Mouse (Mus musculus) urinary bladder, postnatal 4 days (tissue): ENCODE measurements at regions not wholly inside any gene's neighbourhood (a gene's known extent, or its start where the extent isn't known, plus 50 kb on each side); places are given as distances from the start of the nearest gene placed in this dataset.

Experiments
- DNase-seq, 2 experiments: peaks; one replicate each; pipeline ENCODE4 v3.0.0; 2021 to 2022; ENCODE audit warnings: low spot score in 2 of 2

DNA sequence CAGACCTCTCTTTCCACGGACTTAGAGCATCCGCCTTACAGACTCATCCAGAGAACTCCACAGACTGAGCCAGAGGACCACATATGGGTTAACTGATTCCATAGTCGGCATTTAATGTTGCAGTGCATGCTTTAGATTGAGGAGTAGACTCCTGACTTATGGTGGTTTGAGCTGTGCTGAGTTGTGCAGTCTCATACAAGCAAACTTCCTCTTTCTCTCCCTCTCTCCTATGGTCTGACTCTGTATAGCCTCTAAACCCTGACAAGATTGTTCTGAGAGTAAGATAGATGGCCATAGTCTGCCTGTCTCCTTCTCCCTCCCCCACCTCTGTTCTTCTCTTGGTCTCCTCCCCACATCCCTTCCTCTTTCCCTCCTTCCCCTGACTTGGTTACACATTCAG, 616.0 kb downstream of the Ryr2 start:
- DNase-seq, result no peak

GRCm38 (mm10) chr13:11483142-11483541, 623.6 kb downstream of the Ryr2 start:
- no peak for DNase-seq

GRCm38 (mm10) chr13:11482701-11483100, 624.0 kb downstream of the Ryr2 start:
- no peak for DNase-seq

DNA sequence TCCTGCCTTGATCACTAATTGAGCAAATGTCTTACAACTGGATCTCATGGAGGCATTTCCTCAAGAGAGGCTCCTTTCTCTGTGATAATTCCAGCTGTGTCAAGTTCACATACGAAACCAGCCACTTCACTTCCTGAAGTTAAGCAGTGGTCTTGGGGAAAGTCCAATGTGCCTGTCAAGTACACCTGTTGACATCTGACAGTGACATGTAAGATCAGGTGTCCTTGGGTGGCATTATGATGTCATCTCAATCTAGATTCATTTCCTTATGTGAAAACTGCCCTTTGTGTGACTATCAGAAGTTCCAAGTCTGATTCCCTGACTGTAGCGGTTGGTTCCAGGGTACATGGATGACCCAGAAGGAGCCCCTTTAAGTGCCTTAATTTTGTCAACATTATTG, 646.5 kb downstream of the Ryr2 start:
- DNase-seq, result no peak

DNA sequence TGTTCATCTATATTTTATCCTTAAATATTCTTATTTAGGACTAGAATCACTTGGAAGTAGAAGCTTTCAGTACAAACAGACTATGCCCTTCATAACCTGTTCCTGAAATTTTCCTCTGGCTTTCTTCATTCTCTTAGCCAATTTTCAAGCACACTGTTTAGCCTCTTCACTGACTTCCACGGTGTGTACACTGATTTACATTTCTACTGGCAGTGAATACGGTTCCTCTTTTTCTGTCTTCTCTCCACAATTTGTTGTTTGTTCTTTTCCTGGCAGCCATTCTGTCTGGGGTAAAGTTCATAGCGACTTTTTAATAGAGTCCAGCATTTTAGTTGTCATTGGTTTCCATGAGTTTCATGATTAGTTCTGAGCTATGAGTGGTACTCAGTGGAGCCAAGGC, 651.6 kb downstream of the Ryr2 start:
- DNase-seq, result no peak

GRCm38 (mm10) chr13:11452448-11452847, 654.3 kb downstream of the Ryr2 start:
- no peak for DNase-seq

- no peak for DNase-seq
Observed at GRCm38 (mm10) chr13:11432465-11433339, 674.0 kb downstream of the Ryr2 start.

DNA sequence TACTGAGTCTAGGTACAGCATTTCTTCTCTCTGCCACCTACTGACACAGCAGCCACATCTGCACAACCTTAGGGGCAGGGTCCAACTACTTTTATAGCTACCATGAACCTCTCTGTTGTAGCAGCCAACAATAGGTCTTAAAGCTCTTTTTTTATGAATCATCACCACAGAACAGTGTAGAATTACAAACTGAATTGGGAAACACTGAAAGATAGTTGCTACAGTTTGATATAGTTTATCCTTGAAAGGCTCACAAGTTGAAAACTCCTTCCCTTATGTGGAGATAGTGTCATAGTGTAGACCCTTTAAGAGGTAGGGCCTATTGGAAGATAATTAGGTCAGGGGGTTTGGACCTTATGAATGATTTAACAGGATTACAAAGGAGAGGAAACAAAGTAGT, 679.9 kb downstream of the Ryr2 start:
- no peak for DNase-seq

GRCm38 (mm10) chr13:11392027-11392426, 714.7 kb downstream of the Ryr2 start:
- DNase-seq, result no peak

- no peak for DNase-seq
Observed at GRCm38 (mm10) chr13:11375452-11375851, 731.3 kb downstream of the Ryr2 start.

DNA sequence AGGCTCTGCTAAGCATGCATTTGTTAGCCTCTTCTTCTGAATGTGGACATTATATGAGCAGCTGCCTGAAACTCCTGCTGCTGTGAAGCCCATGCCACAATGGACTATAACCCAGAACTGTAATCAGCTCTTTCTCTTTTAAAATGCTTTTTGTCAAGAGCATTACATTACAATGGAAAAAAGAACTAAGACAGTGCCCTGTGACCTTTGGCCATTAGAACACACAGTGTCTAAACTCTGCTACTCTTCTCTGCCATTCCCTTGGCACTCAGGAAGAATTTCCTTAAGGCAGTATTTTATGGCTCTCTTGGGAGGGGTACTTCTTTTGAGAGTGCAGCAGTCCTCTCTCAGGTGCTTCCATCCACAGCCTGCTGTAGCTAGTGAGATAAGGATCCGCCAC, 737.3 kb downstream of the Ryr2 start:
- DNase-seq, result no peak

- DNase-seq, result no peak
Observed at GRCm38 (mm10) chr13:11362872-11363271, 743.9 kb downstream of the Ryr2 start.

GRCm38 (mm10) chr13:11348502-11348849, 758.3 kb downstream of the Ryr2 start:
- DNase-seq, result no peak

DNA sequence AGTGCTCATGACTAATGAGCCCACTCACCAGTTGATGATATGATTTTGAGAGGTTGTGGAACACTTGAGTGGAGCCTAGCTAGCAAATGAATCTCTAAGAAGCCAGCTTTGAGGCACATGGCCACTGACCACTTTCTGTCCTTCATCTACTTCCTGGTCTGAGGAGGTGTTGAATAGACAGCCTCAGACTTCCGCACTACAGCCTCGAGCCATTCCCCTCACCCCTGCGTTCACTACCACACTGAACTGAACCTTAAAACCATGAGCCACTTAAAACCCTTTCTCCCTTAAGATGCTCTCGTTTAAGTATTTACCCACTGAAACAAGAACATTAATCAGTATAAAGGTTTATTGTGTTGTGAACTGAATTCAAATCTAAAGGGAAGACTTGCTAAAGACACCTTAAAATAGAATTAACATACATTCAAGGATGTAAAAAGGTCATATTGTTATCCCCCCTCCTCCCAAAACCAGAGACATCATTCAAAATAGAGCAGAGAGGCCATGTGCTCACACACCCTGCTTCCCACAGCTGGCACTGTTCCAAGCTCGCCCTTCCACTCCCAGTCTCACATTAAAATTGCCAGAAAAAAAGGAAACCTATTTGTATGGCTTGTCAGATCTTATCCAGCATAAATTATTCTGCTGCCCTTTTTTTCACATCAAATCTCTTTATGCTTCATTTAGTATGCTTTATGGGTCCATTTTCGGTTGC, 758.8 kb downstream of the Ryr2 start:
- DNase-seq, result peak in 1 of 2 experiments; percentile 62

GRCm38 (mm10) chr13:11344500-11344899, 762.2 kb downstream of the Ryr2 start:
- no peak for DNase-seq

DNA sequence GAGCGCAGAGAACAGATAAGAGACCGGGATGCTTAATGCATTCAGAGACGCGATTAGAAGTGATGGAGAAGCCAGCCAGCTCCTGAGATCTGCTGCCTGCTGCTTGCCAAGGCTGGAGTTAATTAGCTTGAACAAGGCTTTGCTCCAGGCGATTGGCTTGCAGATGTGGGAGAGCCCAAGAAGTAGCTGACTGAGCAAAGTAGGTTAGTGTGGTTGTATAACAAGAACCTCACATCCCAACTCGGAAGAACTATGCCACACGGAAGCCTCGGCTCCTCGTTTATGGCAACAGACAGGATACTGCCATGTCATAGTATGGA, 768.5 kb downstream of the Ryr2 start:
- DNase-seq, result no peak

GRCm38 (mm10) chr13:11337610-11338296, 769.0 kb downstream of the Ryr2 start:
- DNase-seq, result no peak

DNA sequence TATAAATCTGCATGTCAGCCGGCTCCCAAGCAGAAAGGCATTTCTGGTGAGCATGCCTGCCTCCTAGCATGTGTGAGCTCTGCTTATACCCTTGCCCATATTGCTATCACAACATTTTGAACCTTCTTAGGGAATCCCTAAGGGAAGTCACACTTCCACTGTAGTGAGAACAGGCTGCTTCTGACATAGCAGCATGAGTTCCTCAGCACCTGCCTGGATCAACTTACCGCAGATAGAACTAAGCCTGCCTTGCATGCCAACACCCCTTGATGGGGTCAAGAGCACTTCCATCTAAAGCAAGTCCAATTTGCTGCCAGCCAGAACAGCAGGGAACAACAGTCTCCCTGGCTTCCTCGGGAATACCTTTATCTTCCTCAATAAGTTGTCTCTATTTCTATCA, 769.8 kb downstream of the Ryr2 start:
- no peak for DNase-seq

DNA sequence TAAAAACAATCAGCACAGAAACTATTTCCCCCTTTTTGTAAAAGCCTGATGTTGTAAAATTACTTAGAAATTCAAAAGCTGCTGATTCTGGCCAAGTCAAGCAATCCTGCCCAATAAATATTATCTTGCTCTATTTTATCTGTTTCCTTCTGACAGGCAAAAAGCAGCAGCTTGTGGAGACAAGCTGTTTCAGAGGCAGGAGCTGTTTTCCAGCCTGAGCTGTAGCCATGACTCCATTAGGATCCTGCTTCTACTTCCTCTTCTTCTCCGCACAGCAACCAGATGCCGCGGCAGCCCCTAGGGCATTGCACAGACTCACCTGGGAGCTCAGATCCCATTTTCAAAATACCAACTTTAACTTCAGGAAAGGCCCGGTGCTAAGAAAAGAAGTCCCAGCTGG, 774.8 kb downstream of the Ryr2 start:
- DNase-seq, result no peak

- no peak for DNase-seq
Observed at GRCm38 (mm10) chr13:11308716-11309115, 798.0 kb downstream of the Ryr2 start.

DNA sequence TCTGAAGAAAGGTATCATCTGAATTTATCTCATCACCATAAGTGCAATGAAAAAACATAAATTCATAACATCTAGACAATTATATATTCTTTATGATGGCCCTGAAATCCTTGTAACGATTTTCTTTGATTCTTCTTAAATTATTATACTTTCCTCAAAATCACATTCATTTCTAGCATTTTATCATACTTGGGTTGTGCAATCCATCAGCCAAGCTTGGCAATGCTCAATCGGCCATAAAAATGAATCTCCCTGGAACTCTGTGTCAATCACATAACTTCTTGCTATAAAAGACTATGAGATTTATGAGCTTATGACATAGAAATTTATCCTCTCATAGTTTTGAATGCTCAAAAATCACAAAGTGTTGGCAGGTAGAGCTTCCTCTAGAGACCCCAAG, 811.3 kb downstream of the Ryr2 start:
- no peak for DNase-seq

GRCm38 (mm10) chr13:11294689-11295088, 812.1 kb downstream of the Ryr2 start:
- no peak for DNase-seq

DNA sequence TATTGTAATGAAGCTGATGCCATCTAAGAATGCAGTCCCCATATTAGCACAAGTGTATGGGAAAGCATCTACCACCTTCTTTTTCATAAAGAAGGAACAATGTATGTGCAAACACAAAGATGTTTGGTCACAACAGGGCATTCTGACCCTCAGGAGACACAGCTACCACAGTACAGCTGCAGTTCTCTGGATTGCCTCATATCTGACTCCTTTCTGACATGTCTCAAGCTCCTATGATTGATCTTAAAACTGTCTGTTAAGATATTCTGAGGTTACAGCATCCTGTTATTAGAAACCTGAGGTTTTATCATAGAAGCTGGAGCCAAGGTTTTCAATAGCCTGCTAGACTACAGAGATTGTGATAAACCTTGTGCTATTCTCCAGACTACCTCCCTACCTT, 813.0 kb downstream of the Ryr2 start:
- no peak for DNase-seq
